Mouse (Mus musculus) midbrain, embryonic 14.5 days (tissue): ENCODE measurements around the gene Olfr60. TPM values are rescaled to one million over a fixed set of nuclear protein-coding genes. Genes with fewer than 3 reads are reported as not detected.

Source experiments
- ATAC-seq: fragments of 200-750 bp; cut with Nextera tagmentation; 2 replicates; pipeline ENCODE4 v1.8.0; 2017; ENCODE audit warnings: moderate number of reproducible peaks, moderate library complexity; ENCODE audit not compliant: low FRiP score, low TSS enrichment
- DNase-seq: peaks from one replicate; pipeline ENCODE4 v3.0.0-alpha.2; 2015
- H3K27ac ChIP-seq: fragments of 300-500 bp; sonication (generic); replicated peaks from 2 replicates; pipeline ENCODE4 v1.5.1; 2014; ENCODE audit warnings: mild to moderate bottlenecking, low read depth, low read length, moderate library complexity
- H3K27me3 ChIP-seq: fragments of 300-500 bp; sonication (generic); 2 replicates; pipeline ENCODE4 v1.6.1; 2014; ENCODE audit warnings: low read length, control low read depth, mixed read lengths; ENCODE audit not compliant: control insufficient read depth, insufficient read depth
- H3K36me3 ChIP-seq: fragments of 300-500 bp; sonication (generic); 2 replicates; pipeline ENCODE4 v1.6.1; 2014; ENCODE audit warnings: low read length, control low read depth; ENCODE audit not compliant: control insufficient read depth, insufficient read depth
- H3K4me1 ChIP-seq: fragments of 300-500 bp; sonication (generic); 2 replicates; pipeline ENCODE4 v1.6.1; 2014; ENCODE audit warnings: mild to moderate bottlenecking, antibody characterized with exemption, low read length, control low read depth; ENCODE audit not compliant: control insufficient read depth, insufficient read depth
- H3K4me2 ChIP-seq: fragments of 300-500 bp; sonication (generic); 2 replicates; pipeline ENCODE4 v1.6.1; 2014; ENCODE audit warnings: mild to moderate bottlenecking, low read length, moderate library complexity
- H3K4me3 ChIP-seq: fragments of 300-500 bp; sonication (generic); replicated peaks from 2 replicates; pipeline ENCODE4 v1.5.1; 2014; ENCODE audit warnings: low read depth, low read length
- H3K9ac ChIP-seq: fragments of 300-500 bp; sonication (generic); replicated peaks from 2 replicates; pipeline ENCODE4 v1.6.1; 2014; ENCODE audit warnings: mild to moderate bottlenecking, low read length, moderate library complexity
- H3K9me3 ChIP-seq: fragments of 300-500 bp; sonication (generic); 2 replicates; pipeline ENCODE4 v1.6.1; 2016; ENCODE audit warnings: low read length, control low read depth, mixed read lengths; ENCODE audit not compliant: control insufficient read depth
- WGBS: fragments of 180-500 bp; shearing (Covaris S2); extraction: QIAGEN DNeasy Blood & Tissue Kit; methylation state at CpG from one replicate; pipeline ENCODE4 v1.1.7; 2014; 5-methylcytosine and 5-hydroxymethylcytosine counted together
- polyA plus RNA-seq: library from polyadenylated mRNA; unstranded; fragments of >200 nt; fragmentation: Nextera tagmentation; extraction: Ambion mirVana; gene quantifications from 2 replicates; pipeline ENCODE4 v1.2.1, GENCODE M21; 2014

The Olfr60 gene
- not detected in 2 replicates for polyA plus RNA-seq

GRCm38 (mm10) chr7:140361571-140361970 lies at the start of gene Olfr60:
Gene Olfr60 (minus strand): TSS chr7:140361671.
- H3K36me3 ChIP-seq = no peaks in the 10 kb centered on the region
- no peaks in the 10 kb centered on the region for H3K4me1 ChIP-seq
- H3K9me3 ChIP-seq = no peaks in the 10 kb centered on the region
- no peak within 1 kb of the TSS for H3K9ac ChIP-seq
- DNase-seq (no peak), ATAC-seq (no peak)
- H3K27ac ChIP-seq = no peak within 1 kb of the TSS
- no peak within 1 kb of the TSS for H3K4me2 ChIP-seq
- WGBS = 72% methylated on average over 3 of the region's 3 CpGs
- no peaks in the 10 kb centered on the region for H3K27me3 ChIP-seq
- H3K4me3 ChIP-seq = no peak within 1 kb of the TSS

- no peaks in the 10 kb centered on the region for H3K4me1 ChIP-seq
- H3K4me2 ChIP-seq = no peak within 1 kb of the TSS
- no peaks in the 10 kb centered on the region for H3K9me3 ChIP-seq
- H3K27ac ChIP-seq = no peak within 1 kb of the TSS
- H3K9ac ChIP-seq = no peak within 1 kb of the TSS
- ATAC-seq (no peak), DNase-seq (no peak)
- 83% methylated on average over 1 of the region's 1 CpGs for WGBS
- H3K27me3 ChIP-seq = no peaks in the 10 kb centered on the region
- H3K36me3 ChIP-seq = no peaks in the 10 kb centered on the region
- no peak within 1 kb of the TSS for H3K4me3 ChIP-seq
These were observed 41.3 kb upstream of the Olfr60 start, which contains the start of gene Olfr531 for GRCm38 (mm10) chr7:140402818-140403217. Gene Olfr531 (minus strand): TSS chr7:140402918.

DNA sequence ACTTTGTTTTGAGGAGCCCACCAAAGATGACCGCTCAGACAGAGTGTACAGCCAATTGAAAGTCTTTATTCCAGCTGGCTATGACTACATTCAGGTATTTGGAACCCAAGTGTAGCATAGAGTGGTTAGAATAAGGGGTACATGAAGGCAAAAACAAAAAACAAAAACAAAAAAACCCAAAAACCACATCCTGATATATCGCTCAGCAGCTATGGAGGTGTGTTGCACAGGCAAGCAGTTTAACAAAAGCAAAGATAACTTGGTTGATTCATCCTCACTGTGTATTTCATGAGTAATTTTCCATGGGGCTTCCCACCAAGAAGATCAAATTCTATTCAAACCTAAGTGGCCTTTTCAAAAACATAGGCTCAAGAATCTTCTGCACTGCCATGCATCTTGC lies 15.4 kb upstream of the Olfr60 start:
- Histone ChIP-seq H3K36me3 (no peaks in the 10 kb centered on the region), H3K4me3 (no peak overlapping the region), H3K9me3 (no peaks in the 10 kb centered on the region), H3K27me3 (no peaks in the 10 kb centered on the region), H3K27ac (no peak overlapping the region), H3K4me2 (no peak overlapping the region), H3K9ac (no peak overlapping the region), H3K4me1 (no peaks in the 10 kb centered on the region)
- ATAC-seq (no peak), DNase-seq (no peak)
- WGBS = 99% methylated on average over 2 of the region's 2 CpGs

DNA sequence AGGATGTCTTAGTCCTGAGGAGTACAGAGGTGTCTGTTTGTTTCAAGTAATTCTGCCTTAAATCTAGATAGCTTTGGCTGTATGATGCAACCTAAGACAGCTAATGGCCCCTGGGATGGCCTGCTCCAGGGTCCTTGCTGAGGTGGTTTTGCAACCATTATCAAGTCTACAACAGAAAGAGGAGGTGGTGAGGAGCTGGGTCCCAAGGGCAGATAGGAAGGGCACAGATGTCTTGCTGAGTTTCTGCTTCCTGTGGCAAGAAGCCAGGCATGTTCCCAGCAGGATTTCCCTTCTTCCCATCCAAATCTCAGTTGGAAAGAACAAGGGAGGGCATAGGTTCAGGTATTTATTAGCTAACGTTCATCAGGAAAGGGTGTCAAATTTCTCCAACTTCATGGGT lies 14.8 kb upstream of the Olfr60 start, which contains the start of gene Olfr530:
Olfr530 (minus strand) TSS at position 101 of the 400 bp plus-strand sequence.
- 73% methylated on average over 1 of the region's 1 CpGs for WGBS
- no peaks in the 10 kb centered on the region for H3K4me1 ChIP-seq
- no peak for ATAC-seq

DNA sequence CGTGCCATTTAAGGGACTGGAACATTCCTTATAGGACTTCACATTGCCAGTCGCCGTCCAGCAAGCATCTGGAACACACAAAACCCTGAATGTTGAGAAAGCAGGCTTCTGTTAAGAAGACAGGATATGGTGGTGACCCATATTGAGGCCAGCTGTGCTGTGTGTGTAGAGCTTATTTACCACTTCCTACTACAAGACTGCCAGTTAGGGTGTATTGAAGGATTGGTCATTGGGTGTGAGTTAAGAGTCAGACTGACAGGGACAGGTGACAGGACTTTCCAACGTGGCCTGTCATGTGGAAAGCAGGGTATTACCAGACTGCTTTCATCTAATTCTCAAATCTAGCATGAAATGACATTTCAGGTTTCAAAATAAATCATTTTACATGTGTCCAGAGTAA lies 12.8 kb upstream of the Olfr60 start:
- DNase-seq (no peak), ATAC-seq (no peak)
- Histone ChIP-seq H3K4me1 (no peaks in the 10 kb centered on the region), H3K9ac (no peak overlapping the region), H3K4me2 (no peak overlapping the region), H3K4me3 (no peak overlapping the region), H3K36me3 (no peaks in the 10 kb centered on the region), H3K27me3 (no peaks in the 10 kb centered on the region), H3K9me3 (no peaks in the 10 kb centered on the region), H3K27ac (no peak overlapping the region)
- 78% methylated on average over 4 of the region's 4 CpGs for WGBS

More for the DNA sequence above, 14.8 kb upstream of the Olfr60 start, which contains the start of gene Olfr530:
- no peak within 1 kb of the TSS for H3K9ac ChIP-seq
- H3K36me3 ChIP-seq = no peaks in the 10 kb centered on the region
- DNase-seq = no peak
- H3K4me2 ChIP-seq = no peak within 1 kb of the TSS
- no peak within 1 kb of the TSS for H3K27ac ChIP-seq
- H3K4me3 ChIP-seq = no peak within 1 kb of the TSS
- no peaks in the 10 kb centered on the region for H3K27me3 ChIP-seq
- H3K9me3 ChIP-seq = no peaks in the 10 kb centered on the region

GRCm38 (mm10) chr7:140333717-140334116 lies 27.8 kb downstream of the Olfr60 start, which contains the start of gene Olfr527:
Gene Olfr527 (plus strand): TSS chr7:140334017.
- Histone ChIP-seq H3K27me3 (no peaks in the 10 kb centered on the region), H3K9me3 (no peaks in the 10 kb centered on the region), H3K4me2 (no peak within 1 kb of the TSS), H3K27ac (no peak within 1 kb of the TSS), H3K36me3 (no peaks in the 10 kb centered on the region), H3K4me1 (no peaks in the 10 kb centered on the region), H3K4me3 (no peak within 1 kb of the TSS), H3K9ac (no peak within 1 kb of the TSS)
- WGBS = 82% methylated on average over 2 of the region's 2 CpGs
- ATAC-seq = no peak
- DNase-seq = peak; percentile 1

DNA sequence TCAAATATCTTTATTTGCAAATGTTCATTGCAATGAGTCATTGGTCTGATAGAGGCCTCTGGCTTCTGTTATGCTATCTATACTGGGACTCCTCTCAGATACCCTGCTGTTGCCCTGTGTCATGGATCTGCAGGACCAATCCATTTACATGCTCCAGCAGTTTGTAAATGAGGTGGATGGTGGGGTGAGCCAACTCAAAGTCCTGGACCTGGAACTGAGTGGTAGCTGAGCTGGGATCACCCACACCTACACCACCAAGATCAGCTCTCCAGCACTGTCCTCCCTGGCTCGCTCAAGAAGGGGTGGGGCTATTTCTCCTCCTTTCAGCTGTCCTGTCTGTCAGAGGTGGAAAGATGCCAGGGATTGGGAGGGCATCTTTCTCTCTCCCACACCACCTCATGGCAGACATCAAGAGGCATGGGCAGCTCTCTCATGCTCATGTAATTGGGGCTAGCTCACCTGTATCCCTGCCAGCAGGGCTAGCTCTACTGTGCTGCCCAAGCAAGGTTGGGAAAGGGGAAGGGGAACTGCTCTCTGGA lies 31.6 kb downstream of the Olfr60 start:
- H3K4me3 ChIP-seq = no peak overlapping the region
- no peaks in the 10 kb centered on the region for H3K27me3 ChIP-seq
- H3K4me2 ChIP-seq = no peak overlapping the region
- WGBS = 45% methylated on average over 1 of the region's 1 CpGs
- H3K9ac ChIP-seq = no peak overlapping the region
- no peaks in the 10 kb centered on the region for H3K9me3 ChIP-seq
- DNase-seq (no peak), ATAC-seq (no peak)
- H3K27ac ChIP-seq = no peak overlapping the region
- H3K36me3 ChIP-seq = no peaks in the 10 kb centered on the region
- H3K4me1 ChIP-seq = no peaks in the 10 kb centered on the region

GRCm38 (mm10) chr7:140321135-140321534 lies 40.3 kb downstream of the Olfr60 start:
- Histone ChIP-seq H3K36me3 (no peaks in the 10 kb centered on the region), H3K27ac (no peak overlapping the region), H3K4me1 (no peaks in the 10 kb centered on the region), H3K9me3 (no peaks in the 10 kb centered on the region), H3K9ac (no peak overlapping the region), H3K27me3 (no peaks in the 10 kb centered on the region), H3K4me3 (no peak overlapping the region), H3K4me2 (no peak overlapping the region)
- DNase-seq (no peak), ATAC-seq (no peak)

- no peak for ATAC-seq
- no peaks in the 10 kb centered on the region for H3K27me3 ChIP-seq
- H3K4me2 ChIP-seq = no peak within 1 kb of the TSS
- DNase-seq = no peak
- 68% methylated on average over 1 of the region's 1 CpGs for WGBS
- no peak within 1 kb of the TSS for H3K27ac ChIP-seq
- H3K9me3 ChIP-seq = no peaks in the 10 kb centered on the region
- no peak within 1 kb of the TSS for H3K9ac ChIP-seq
- H3K4me3 ChIP-seq = no peak within 1 kb of the TSS
- H3K4me1 ChIP-seq = no peaks in the 10 kb centered on the region
- H3K36me3 ChIP-seq = no peaks in the 10 kb centered on the region
These were observed 40.9 kb downstream of the Olfr60 start, which contains the start of gene Olfr525 for GRCm38 (mm10) chr7:140320558-140320957. Gene Olfr525 (plus strand): TSS chr7:140320858.
